Mouse (Mus musculus): ENCODE results near the gene Gm20388. TPM values are rescaled to one million over a fixed set of nuclear protein-coding genes. Genes with fewer than 3 reads are reported as not detected.
A peak's percentile ranks its signal among the peaks of the same experiment; 100 is the strongest.

The Gm20388 gene
- polyA plus RNA-seq, 1 experiment, result 10.6 TPM

DNA sequence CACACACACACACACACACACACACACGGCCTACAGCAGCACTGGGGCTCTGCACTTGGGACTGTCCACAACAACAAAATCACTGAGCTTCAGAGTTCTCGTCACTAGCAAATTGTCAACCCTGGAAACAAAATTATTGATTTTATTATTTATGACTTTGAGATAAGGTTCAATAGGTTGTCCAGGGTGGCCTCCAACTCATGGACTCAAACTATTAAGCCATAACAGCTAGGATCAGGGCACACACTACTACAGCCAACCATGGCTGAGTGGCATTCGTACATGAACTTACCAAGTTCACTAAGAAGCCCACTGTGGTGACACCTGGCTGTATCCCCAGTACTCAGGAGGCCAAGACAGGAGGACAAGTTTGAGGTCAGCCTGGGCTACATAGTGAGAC is 182.5 kb downstream of the Gm20388 start:
- Histone ChIP-seq H3K4me1 (ENCODE audit: control insufficient read depth, insufficient read depth, low read length) (no peaks in the 10 kb centered on the region), H3K4me3 (replicated peaks; ENCODE audit: control insufficient read depth, low read depth, low read length) (no peak overlapping the region), H3K27ac (ENCODE audit: control insufficient read depth, insufficient read depth, low read depth, low read length, poor library complexity) (no peak overlapping the region)
- WGBS, result 82% methylated on average over 3 of the region's 3 CpGs
- TF ChIP-seq CTCF (IDR thresholded peaks at IDR 0.05; ENCODE audit: control insufficient read depth, insufficient read depth, low read length), result no peak
- no peak for TF ChIP-seq POLR2A (IDR thresholded peaks at IDR 0.05; ENCODE audit: borderline replicate concordance, control insufficient read depth, low read depth, low read length)

- no peak overlapping the region for H3K27ac ChIP-seq (ENCODE audit: control insufficient read depth, insufficient read depth, low read depth, low read length, poor library complexity)
- H3K4me1 ChIP-seq (ENCODE audit: control insufficient read depth, insufficient read depth, low read length), result no peaks in the 10 kb centered on the region
- 68% methylated on average over 10 of the region's 10 CpGs for WGBS
- no peak for TF ChIP-seq POLR2A (IDR thresholded peaks at IDR 0.05; ENCODE audit: borderline replicate concordance, control insufficient read depth, low read depth, low read length)
- TF ChIP-seq CTCF (IDR thresholded peaks at IDR 0.05; ENCODE audit: control insufficient read depth, insufficient read depth, low read length), result no peak
- H3K4me3 ChIP-seq (replicated peaks; ENCODE audit: control insufficient read depth, low read depth, low read length), result no peak overlapping the region
Measured at GRCm38 (mm10) chr8:120094801-120095200, 184.2 kb downstream of the Gm20388 start.

DNA sequence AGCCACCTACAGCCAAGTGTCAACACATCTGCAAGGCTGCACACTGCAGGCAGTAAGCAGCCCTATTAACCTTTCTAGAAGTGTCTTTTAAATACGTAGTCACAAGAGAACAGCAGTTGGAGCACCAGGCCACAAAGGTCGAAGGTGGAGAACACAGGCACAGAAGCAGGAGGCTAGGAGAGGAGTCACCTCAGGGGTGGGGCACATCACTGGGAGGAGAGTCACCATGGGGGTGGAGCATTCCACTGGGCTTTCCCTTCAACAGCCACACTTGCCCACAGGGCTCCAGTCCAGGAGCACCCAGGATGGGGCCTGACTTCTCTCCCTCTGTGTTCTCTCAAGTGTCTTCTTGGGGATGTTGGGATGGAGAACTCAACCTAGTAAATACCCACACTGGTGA is 185.8 kb downstream of the Gm20388 start:
- WGBS, result 66% methylated on average over 2 of the region's 2 CpGs
- Histone ChIP-seq H3K4me1 (ENCODE audit: control insufficient read depth, insufficient read depth, low read length) (no peaks in the 10 kb centered on the region), H3K27ac (ENCODE audit: control insufficient read depth, insufficient read depth, low read depth, low read length, poor library complexity) (no peak overlapping the region), H3K4me3 (replicated peaks; ENCODE audit: control insufficient read depth, low read depth, low read length) (no peak overlapping the region)
- no peak for TF ChIP-seq POLR2A (IDR thresholded peaks at IDR 0.05; ENCODE audit: borderline replicate concordance, control insufficient read depth, low read depth, low read length)

- Histone ChIP-seq H3K4me3 (replicated peaks; ENCODE audit: control insufficient read depth, low read depth, low read length) (peak overlapping the region; percentile 85), H3K4me1 (ENCODE audit: control insufficient read depth, insufficient read depth, low read length) (no peaks in the 10 kb centered on the region), H3K27ac (ENCODE audit: control insufficient read depth, insufficient read depth, low read depth, low read length, poor library complexity) (peak overlapping the region; percentile 85; the same call in 1 of the 2 replicates)
- TF ChIP-seq POLR2A (IDR thresholded peaks at IDR 0.05; ENCODE audit: borderline replicate concordance, control insufficient read depth, low read depth, low read length) (no peak), CTCF (IDR thresholded peaks at IDR 0.05; ENCODE audit: control insufficient read depth, insufficient read depth, low read length) (no peak)
- WGBS, result 3% methylated on average over 25 of the region's 25 CpGs
Measured at GRCm38 (mm10) chr8:120100388-120101067, 189.9 kb downstream of the Gm20388 start.

- peak within 1 kb of the TSS; percentile 85 for H3K27ac ChIP-seq (ENCODE audit: control insufficient read depth, insufficient read depth, low read depth, low read length, poor library complexity)
- H3K4me3 ChIP-seq (replicated peaks; ENCODE audit: control insufficient read depth, low read depth, low read length), result peak within 1 kb of the TSS; percentile 85
- WGBS, result under 1% methylated on average over 88 of the region's 88 CpGs
- H3K4me1 ChIP-seq (ENCODE audit: control insufficient read depth, insufficient read depth, low read length), result no peaks in the 10 kb centered on the region
- TF ChIP-seq POLR2A (IDR thresholded peaks at IDR 0.05; ENCODE audit: borderline replicate concordance, control insufficient read depth, low read depth, low read length) (no peak), CTCF (IDR thresholded peaks at IDR 0.05; ENCODE audit: control insufficient read depth, insufficient read depth, low read length) (no peak)
Measured at GRCm38 (mm10) chr8:120101068-120101972, 190.7 kb downstream of the Gm20388 start, which contains the start of gene Zdhhc7. TSS of gene Zdhhc7 (minus strand) at chr8:120101482.

DNA sequence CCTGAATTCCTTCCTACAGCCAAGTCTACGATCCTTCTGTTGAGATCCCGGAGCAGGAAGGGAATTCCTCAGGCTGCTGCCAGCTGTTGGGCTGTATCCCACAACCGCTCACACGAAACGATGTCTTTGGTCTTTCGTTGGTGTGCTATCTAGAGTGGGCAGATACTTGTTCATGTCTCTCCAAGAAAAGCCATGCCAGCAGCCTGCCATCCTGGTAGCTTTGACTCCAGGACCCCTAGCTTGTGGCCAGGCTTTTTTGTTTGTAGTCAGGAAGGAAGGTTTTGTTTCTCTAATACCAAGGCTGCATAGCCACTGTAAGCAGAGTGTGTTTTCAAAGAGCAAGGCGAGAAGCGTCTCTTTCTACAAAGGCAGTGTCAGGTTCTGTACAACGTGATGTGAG is 193.3 kb downstream of the Gm20388 start:
- H3K27ac ChIP-seq (ENCODE audit: control insufficient read depth, insufficient read depth, low read depth, low read length, poor library complexity), result no peak overlapping the region
- peaks cover 4% of the 10 kb centered on the region; the same call in 1 of the 2 replicates for H3K4me1 ChIP-seq (ENCODE audit: control insufficient read depth, insufficient read depth, low read length)
- no peak overlapping the region for H3K4me3 ChIP-seq (replicated peaks; ENCODE audit: control insufficient read depth, low read depth, low read length)
- 88% methylated on average over 9 of the region's 9 CpGs for WGBS
- TF ChIP-seq CTCF (IDR thresholded peaks at IDR 0.05; ENCODE audit: control insufficient read depth, insufficient read depth, low read length) (no peak), POLR2A (IDR thresholded peaks at IDR 0.05; ENCODE audit: borderline replicate concordance, control insufficient read depth, low read depth, low read length) (no peak)

DNA sequence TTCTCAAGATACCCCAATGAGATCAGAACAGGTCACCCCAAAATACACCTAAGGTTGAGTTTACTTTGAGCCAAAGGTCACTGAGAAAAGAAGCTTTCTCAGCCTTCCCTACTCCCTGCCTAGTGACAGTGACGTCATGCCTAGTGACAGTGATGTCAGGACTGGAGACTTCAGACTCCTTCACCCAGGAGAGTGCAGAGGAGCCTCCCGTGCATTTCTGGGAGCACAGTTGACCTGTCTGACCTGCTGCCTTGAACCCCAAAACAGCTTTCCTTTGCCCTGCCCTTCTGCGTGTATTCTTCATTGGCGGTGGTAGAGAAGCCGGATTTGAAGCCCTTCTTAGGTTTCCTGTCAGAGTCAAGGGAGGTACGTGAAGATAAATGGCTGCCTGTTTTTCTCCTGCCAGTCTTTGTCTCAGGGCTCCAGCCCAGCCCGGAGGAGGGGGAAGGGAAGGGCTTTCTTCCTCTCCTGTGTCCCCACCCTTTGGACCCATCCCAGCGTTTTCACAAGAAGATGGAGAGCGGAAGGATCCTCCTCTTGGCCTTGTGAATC is 194.2 kb downstream of the Gm20388 start:
- TF ChIP-seq CTCF (IDR thresholded peaks at IDR 0.05; ENCODE audit: control insufficient read depth, insufficient read depth, low read length), result no peak
- no peak for TF ChIP-seq POLR2A (IDR thresholded peaks at IDR 0.05; ENCODE audit: borderline replicate concordance, control insufficient read depth, low read depth, low read length)
- WGBS, result 48% methylated on average over 9 of the region's 9 CpGs
- no peak overlapping the region for H3K4me3 ChIP-seq (replicated peaks; ENCODE audit: control insufficient read depth, low read depth, low read length)
- H3K27ac ChIP-seq (ENCODE audit: control insufficient read depth, insufficient read depth, low read depth, low read length, poor library complexity), result peak overlapping the region; percentile 46; the same call in 1 of the 2 replicates
- H3K4me1 ChIP-seq (ENCODE audit: control insufficient read depth, insufficient read depth, low read length), result peaks cover 4% of the 10 kb centered on the region; the same call in 1 of the 2 replicates

GRCm38 (mm10) chr8:120109149-120109548 is 198.5 kb downstream of the Gm20388 start:
- TF ChIP-seq CTCF (IDR thresholded peaks at IDR 0.05; ENCODE audit: control insufficient read depth, insufficient read depth, low read length) (no peak), POLR2A (IDR thresholded peaks at IDR 0.05; ENCODE audit: borderline replicate concordance, control insufficient read depth, low read depth, low read length) (no peak)

More at GRCm38 (mm10) chr8:120109149-120109548, 198.5 kb downstream of the Gm20388 start:
- 4% methylated on average over 3 of the region's 3 CpGs for WGBS
- H3K27ac ChIP-seq (ENCODE audit: control insufficient read depth, insufficient read depth, low read depth, low read length, poor library complexity), result peak overlapping the region; percentile 75
- H3K4me1 ChIP-seq (ENCODE audit: control insufficient read depth, insufficient read depth, low read length), result peaks cover 10% of the 10 kb centered on the region; the same call in 1 of the 2 replicates
- H3K4me3 ChIP-seq (replicated peaks; ENCODE audit: control insufficient read depth, low read depth, low read length), result peak overlapping the region; percentile 27

All from bone marrow, adult 2 months (tissue).